Mouse (Mus musculus) ovary, adult 2 months (tissue): Measurements from ENCODE around the gene Atp5h. TPM values are rescaled to one million over a fixed set of nuclear protein-coding genes. Genes with fewer than 3 reads are reported as not detected.

Source experiments
- polyA plus RNA-seq: library from polyadenylated mRNA; depleted of rRNA; stranded (reverse); fragments of >200 nt; gene quantifications from 2 replicates; pipeline ENCODE4 v1.2.3, GENCODE M21; 2012; rRNA removed

The Atp5h gene
- polyA plus RNA-seq, result 25.6 and 65.5 TPM in 2 replicates

DNA sequence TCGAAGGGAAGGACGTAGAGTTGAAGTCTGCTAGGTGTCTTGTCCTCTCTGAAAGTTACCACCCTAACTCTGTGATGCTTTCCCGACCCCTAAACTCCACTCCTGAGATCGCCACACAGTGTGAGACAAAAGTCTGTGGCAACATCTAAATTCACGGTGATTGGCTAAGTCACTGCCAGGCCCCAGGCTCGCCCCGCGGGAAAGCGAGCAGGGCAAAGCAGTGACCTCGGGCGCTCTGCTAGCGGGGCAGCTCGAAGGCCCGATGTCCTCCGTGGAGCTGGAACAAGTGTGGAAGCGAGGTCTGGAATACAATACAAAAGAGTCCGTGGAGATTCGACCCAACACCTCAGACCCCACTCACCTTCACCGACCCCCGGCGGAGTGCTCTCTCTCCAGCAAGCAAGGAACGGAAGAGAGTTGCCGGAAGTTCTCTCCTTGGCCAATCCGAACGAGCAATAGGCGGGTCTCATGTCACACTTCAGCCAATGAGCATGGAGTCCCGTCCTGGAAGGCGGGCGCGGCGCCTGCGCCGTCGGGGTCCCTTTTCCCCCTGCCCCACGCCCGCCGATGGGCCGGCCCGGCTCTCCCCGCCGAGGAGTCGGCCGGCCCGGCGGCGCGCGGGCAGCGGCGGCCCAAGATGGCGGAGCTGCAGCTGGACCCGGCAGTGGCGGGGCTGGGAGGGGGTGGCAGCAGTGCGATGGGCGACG, at the start of gene Atp5h, which contains the start of gene Kctd2:
Gene Atp5h (minus strand): TSS at position 432 of the 707 bp plus-strand sequence.
Gene Kctd2 (plus strand): TSS at position 598 of the 707 bp plus-strand sequence.

DNA sequence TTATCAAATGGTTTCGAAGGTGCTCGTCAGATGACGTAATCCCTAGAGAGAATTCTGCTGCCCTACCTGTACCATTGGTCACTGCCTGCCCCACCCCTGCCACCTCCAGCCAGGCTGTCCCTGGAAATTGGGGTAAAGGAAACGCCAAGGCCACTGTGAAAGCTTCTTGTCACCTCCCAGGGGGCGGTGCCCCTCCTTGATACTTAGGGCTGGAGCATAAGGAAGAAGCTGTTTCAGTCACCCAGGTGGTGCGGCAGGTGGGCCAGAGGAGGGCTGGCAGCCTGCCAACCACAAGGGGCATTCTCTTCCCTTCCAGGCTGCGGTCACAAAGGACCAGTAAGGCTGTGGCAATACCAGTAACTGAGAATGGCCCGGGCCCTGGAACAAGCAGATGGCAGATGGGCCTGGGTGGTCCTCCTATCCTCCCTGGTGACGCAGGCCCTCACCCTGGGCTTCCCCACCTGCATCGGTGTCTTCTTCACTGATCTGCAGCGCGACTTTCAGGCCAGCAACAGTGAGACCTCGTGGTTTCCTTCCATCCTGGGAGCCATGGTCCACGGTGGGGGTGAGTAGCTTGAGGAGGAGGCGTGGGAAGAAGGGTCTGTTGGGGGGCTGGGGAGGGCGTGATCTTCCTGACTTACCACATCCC, 42.6 kb upstream of the Atp5h start, which contains the start of gene Slc16a5:
Gene Slc16a5 (plus strand): TSS at position 232 of the 649 bp plus-strand sequence.

GRCm38 (mm10) chr11:115439906-115440595, 20.3 kb upstream of the Atp5h start, which contains the start of gene Trim80:
TSS of gene Trim80 (plus strand) at chr11:115440545.

GRCm38 (mm10) chr11:115403338-115404124, 16.2 kb downstream of the Atp5h start, which contains the start of gene Mrpl58:
TSS of gene Mrpl58 (plus strand) at chr11:115403752.

DNA sequence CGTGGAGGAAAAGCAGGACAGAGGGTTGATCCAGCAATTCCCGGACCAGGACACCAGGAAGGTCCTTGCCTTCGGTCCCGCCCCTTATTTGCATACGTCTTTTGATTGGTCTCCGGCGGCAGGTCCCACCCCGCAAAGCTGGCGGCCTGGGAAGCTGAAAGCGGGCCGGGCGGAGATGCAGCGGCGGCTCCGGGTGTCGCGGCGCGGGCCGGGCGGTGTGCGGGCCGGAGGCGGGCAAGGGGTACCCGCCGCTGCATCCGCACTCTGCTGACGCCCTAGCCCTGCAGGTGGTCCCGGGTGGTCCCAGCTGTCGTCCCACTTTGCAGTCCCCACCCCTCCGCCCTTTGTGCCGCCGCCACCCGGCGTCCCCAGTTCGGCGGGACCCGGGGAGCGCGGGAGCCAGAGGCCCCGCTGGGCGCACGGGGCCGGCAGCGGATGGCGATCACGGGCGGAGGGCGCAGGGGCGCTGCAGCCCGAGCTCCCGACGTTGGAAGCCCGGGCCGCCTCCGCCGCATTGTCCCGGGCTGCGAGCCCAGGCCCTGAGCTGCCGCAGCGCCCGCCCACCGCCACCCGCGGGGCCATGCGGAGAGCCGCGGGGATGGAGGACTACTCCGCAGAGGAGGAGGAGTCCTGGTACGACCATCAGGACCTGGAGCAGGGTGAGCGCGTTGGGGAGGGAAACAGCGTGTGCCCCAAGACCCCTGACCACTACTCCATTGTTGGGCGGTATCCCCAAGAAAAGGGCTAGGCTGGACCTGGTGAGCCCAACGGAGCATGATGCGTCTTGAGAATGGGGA, 37.8 kb downstream of the Atp5h start, which contains the start of gene Cdr2l:
Gene Cdr2l (plus strand): TSS at position 174 of the 797 bp plus-strand sequence.

GRCm38 (mm10) chr11:115367395-115367944, 52.3 kb downstream of the Atp5h start, which contains the start of gene Hid1:
TSS of gene Hid1 (minus strand) at chr11:115367756.

Other genes with a start within 250 kb of the Atp5h start
- 25.3 and 25.6 TPM in 2 replicates for gene Tmem104, start 232.5 kb downstream of the Atp5h start, polyA plus RNA-seq
- 40.2 and 52.1 TPM in 2 replicates for gene Nat9, start 232.1 kb downstream of the Atp5h start, polyA plus RNA-seq
- 14.8 and 16.5 TPM in 2 replicates for gene Grin2c, start 152.7 kb downstream of the Atp5h start, polyA plus RNA-seq
- 341 and 408 TPM in 2 replicates for gene Fdxr, start 142.9 kb downstream of the Atp5h start, polyA plus RNA-seq
- gene Fads6, start 122.3 kb downstream of the Atp5h start, polyA plus RNA-seq, result 45.9 and 48.3 TPM in 2 replicates
- 0.07 and 0.10 TPM in 2 replicates for gene Otop2, start 112.8 kb downstream of the Atp5h start, polyA plus RNA-seq
- gene Ush1g, start 97.9 kb downstream of the Atp5h start, polyA plus RNA-seq, result 9.8 and 10.6 TPM in 2 replicates
- not detected in 2 replicates for gene Otop3, start 85.2 kb downstream of the Atp5h start, polyA plus RNA-seq
- gene Hid1, start 52.2 kb downstream of the Atp5h start, polyA plus RNA-seq, result 20.6 and 25.5 TPM in 2 replicates
- 38.3 and 39.4 TPM in 2 replicates for gene Cdr2l, start 38.0 kb downstream of the Atp5h start, polyA plus RNA-seq
- gene Mrpl58, start 16.2 kb downstream of the Atp5h start, polyA plus RNA-seq, result 82.6 and 93.1 TPM in 2 replicates
- 37.4 and 39.1 TPM in 2 replicates for gene Kctd2, start 166 bp upstream of the Atp5h start, polyA plus RNA-seq
- 0.94 and 1.3 TPM in 2 replicates for gene Trim80, start 20.6 kb upstream of the Atp5h start, polyA plus RNA-seq
- gene Slc16a5, start 42.5 kb upstream of the Atp5h start, polyA plus RNA-seq, result 0.41 and 0.72 TPM in 2 replicates
- gene Armc7, start 55.7 kb upstream of the Atp5h start, polyA plus RNA-seq, result 11.9 and 15.6 TPM in 2 replicates
- 67.3 and 81.9 TPM in 2 replicates for gene Nt5c, start 71.9 kb upstream of the Atp5h start, polyA plus RNA-seq
- gene Jpt1, start 94.4 kb upstream of the Atp5h start, polyA plus RNA-seq, result 203 and 234 TPM in 2 replicates
- gene Sumo2, start 116.3 kb upstream of the Atp5h start, polyA plus RNA-seq, result 22.0 and 29.5 TPM in 2 replicates
- 51.0 and 59.5 TPM in 2 replicates for gene Nup85, start 144.5 kb upstream of the Atp5h start, polyA plus RNA-seq
- gene Mrps7, start 184.0 kb upstream of the Atp5h start, polyA plus RNA-seq, result 22.3 and 27.0 TPM in 2 replicates
- 26.1 and 30.8 TPM in 2 replicates for gene Gga3, start 184.1 kb upstream of the Atp5h start, polyA plus RNA-seq
- 108 and 116 TPM in 2 replicates for gene Mif4gd, start 193.0 kb upstream of the Atp5h start, polyA plus RNA-seq
- gene Slc25a19, start 208.3 kb upstream of the Atp5h start, polyA plus RNA-seq, result 45.4 and 67.4 TPM in 2 replicates